Mouse (Mus musculus) forebrain, postnatal 0 days (tissue): ENCODE measurements around the gene Ifna16. TPM values are rescaled to one million over a fixed set of nuclear protein-coding genes. Genes with fewer than 3 reads are reported as not detected.

Experiments
- ATAC-seq: fragments of 200-750 bp; cut with Nextera tagmentation; 2 replicates; pipeline ENCODE4 v1.8.0; 2017; ENCODE audit warnings: mild to moderate bottlenecking, moderate library complexity
- DNase-seq: peaks from one replicate; pipeline ENCODE4 v3.0.0-alpha.2; 2015
- H3K27ac ChIP-seq: fragments of 300-500 bp; sonication (generic); 2 replicates; pipeline ENCODE4 v1.5.1; 2014; ENCODE audit warnings: low read depth, mild to moderate bottlenecking, antibody characterized with exemption, low read length, moderate library complexity, mixed read lengths
- H3K27me3 ChIP-seq: fragments of 300-500 bp; sonication (generic); 2 replicates; pipeline ENCODE4 v1.6.1; 2014; ENCODE audit warnings: mild to moderate bottlenecking, low read length, mixed read lengths; ENCODE audit not compliant: insufficient read depth
- H3K36me3 ChIP-seq: fragments of 300-500 bp; sonication (generic); 2 replicates; pipeline ENCODE4 v1.6.1; 2014; ENCODE audit warnings: mild to moderate bottlenecking, moderate library complexity; ENCODE audit not compliant: insufficient read depth
- H3K4me1 ChIP-seq: fragments of 300-500 bp; sonication (generic); 2 replicates; pipeline ENCODE4 v1.6.1; 2014; ENCODE audit warnings: antibody characterized with exemption; ENCODE audit not compliant: insufficient read depth
- H3K4me2 ChIP-seq: fragments of 300-500 bp; sonication (generic); 2 replicates; pipeline ENCODE4 v1.6.1; 2014; ENCODE audit warnings: low read depth, mild to moderate bottlenecking, moderate library complexity
- H3K4me3 ChIP-seq: fragments of 300-500 bp; sonication (generic); 2 replicates; pipeline ENCODE4 v1.5.1; 2014; ENCODE audit warnings: low read depth, low read length, mixed read lengths
- H3K9ac ChIP-seq: fragments of 300-500 bp; sonication (generic); 2 replicates; pipeline ENCODE4 v1.6.1; 2014; ENCODE audit warnings: mild to moderate bottlenecking
- H3K9me3 ChIP-seq: fragments of 300-500 bp; sonication (generic); 2 replicates; pipeline ENCODE4 v1.6.1; 2016; ENCODE audit warnings: low read length
- CTCF ChIP-seq: sonication (generic); IDR thresholded peaks from 2 replicates; pipeline ENCODE4 v1.5.1; 2016; ENCODE audit warnings: antibody characterized with exemption, control low read depth, low read depth
- WGBS: fragments of 180-500 bp; shearing (Covaris S2); extraction: QIAGEN DNeasy Blood & Tissue Kit; methylation state at CpG from one replicate; pipeline ENCODE4 v1.1.7; 2014; 5-methylcytosine and 5-hydroxymethylcytosine counted together
- polyA plus RNA-seq: library from polyadenylated mRNA; unstranded; fragments of >200 nt; fragmentation: Nextera tagmentation; extraction: Ambion mirVana; gene quantifications from 2 replicates; pipeline ENCODE4 v1.2.1, GENCODE M21; 2015
- total RNA-seq: library from RNA; depleted of rRNA; stranded (reverse); fragments of >200 nt; gene quantifications from 2 replicates; pipeline ENCODE4 v1.2.3, GENCODE M21; 2014

The Ifna16 gene
- total and polyA plus RNA-seq, 2 experiments from 2014 or later = not detected

- Histone ChIP-seq H3K4me3 (no peak overlapping the region), H3K9ac (no peak overlapping the region), H3K4me1 (no peaks in the 10 kb centered on the region), H3K27me3 (no peaks in the 10 kb centered on the region), H3K4me2 (no peak overlapping the region), H3K9me3 (no peaks in the 10 kb centered on the region), H3K27ac (no peak overlapping the region), H3K36me3 (0 out of 2 replicates have a peak, but pooled peaks cover 3% of the 10 kb centered on the region)
- ATAC-seq (no peak), DNase-seq (no peak)
- 88% methylated on average over 1 of the region's 1 CpGs for WGBS
- TF ChIP-seq CTCF = no peak
Measured at GRCm38 (mm10) chr4:88707128-88707826, 30.6 kb upstream of the Ifna16 start.

- 0 out of 2 replicates have a peak, but pooled peaks cover 3% of the 10 kb centered on the region for H3K36me3 ChIP-seq
- no peaks in the 10 kb centered on the region for H3K9me3 ChIP-seq
- DNase-seq = no peak
- H3K4me1 ChIP-seq = no peaks in the 10 kb centered on the region
- no peak overlapping the region for H3K27ac ChIP-seq
- TF ChIP-seq CTCF = no peak
- no peak overlapping the region for H3K4me2 ChIP-seq
- no peak for ATAC-seq
- 49% methylated on average over 3 of the region's 3 CpGs for WGBS
- H3K4me3 ChIP-seq = no peak overlapping the region
- no peaks in the 10 kb centered on the region for H3K27me3 ChIP-seq
- no peak overlapping the region for H3K9ac ChIP-seq
Measured at GRCm38 (mm10) chr4:88705924-88706323, 29.2 kb upstream of the Ifna16 start.

- DNase-seq (no peak), ATAC-seq (no peak)
- no peak overlapping the region for H3K27ac ChIP-seq
- TF ChIP-seq CTCF = no peak
- no peak overlapping the region for H3K4me3 ChIP-seq
- no peak overlapping the region for H3K9ac ChIP-seq
- 89% methylated on average over 1 of the region's 1 CpGs for WGBS
- no peaks in the 10 kb centered on the region for H3K9me3 ChIP-seq
- no peaks in the 10 kb centered on the region for H3K27me3 ChIP-seq
- H3K4me1 ChIP-seq = no peaks in the 10 kb centered on the region
- H3K4me2 ChIP-seq = no peak overlapping the region
- no peaks in the 10 kb centered on the region for H3K36me3 ChIP-seq
Measured at GRCm38 (mm10) chr4:88699301-88699700, 22.6 kb upstream of the Ifna16 start.

DNA sequence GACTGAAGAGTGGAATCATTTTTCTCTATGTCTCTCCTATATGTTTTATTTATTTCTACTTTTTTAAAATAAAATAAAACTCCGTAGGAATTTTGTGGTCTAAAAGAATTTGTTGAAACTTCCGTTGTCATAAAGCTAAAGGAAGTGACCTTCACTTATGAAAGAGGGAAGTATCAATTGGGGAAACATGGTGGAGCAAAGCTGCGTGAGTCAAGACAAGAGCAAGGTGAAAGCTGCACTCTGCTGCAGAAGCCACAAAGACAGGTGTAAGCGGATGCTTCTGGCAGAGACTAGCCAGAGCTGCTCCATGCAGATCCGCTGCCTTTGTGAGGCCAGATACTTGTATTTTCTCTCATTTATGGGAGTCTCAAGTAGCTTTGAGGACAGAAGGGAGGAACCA, 22.1 kb upstream of the Ifna16 start:
- Histone ChIP-seq H3K4me2 (no peak overlapping the region), H3K36me3 (no peaks in the 10 kb centered on the region), H3K9ac (no peak overlapping the region), H3K27me3 (no peaks in the 10 kb centered on the region), H3K27ac (no peak overlapping the region), H3K4me3 (no peak overlapping the region), H3K9me3 (no peaks in the 10 kb centered on the region), H3K4me1 (no peaks in the 10 kb centered on the region)
- no peak for ATAC-seq
- no peak for DNase-seq
- no peak for TF ChIP-seq CTCF
- WGBS = 86% methylated on average over 5 of the region's 5 CpGs

GRCm38 (mm10) chr4:88697753-88698152, 21.0 kb upstream of the Ifna16 start:
- DNase-seq (no peak), ATAC-seq (no peak)
- Histone ChIP-seq H3K9me3 (no peaks in the 10 kb centered on the region), H3K4me1 (no peaks in the 10 kb centered on the region), H3K36me3 (no peaks in the 10 kb centered on the region), H3K27ac (no peak overlapping the region), H3K4me3 (no peak overlapping the region), H3K4me2 (no peak overlapping the region), H3K27me3 (no peaks in the 10 kb centered on the region), H3K9ac (no peak overlapping the region)
- TF ChIP-seq CTCF = no peak
- 86% methylated on average over 4 of the region's 4 CpGs for WGBS

- 64% methylated on average over 6 of the region's 6 CpGs for WGBS
Measured at GRCm38 (mm10) chr4:88697108-88697507, 20.4 kb upstream of the Ifna16 start.

GRCm38 (mm10) chr4:88696237-88696884, 19.6 kb upstream of the Ifna16 start:
- no peak overlapping the region for H3K9ac ChIP-seq
- ATAC-seq (peak; percentile 78), DNase-seq (peak; percentile 82)
- no peak overlapping the region for H3K27ac ChIP-seq
- no peaks in the 10 kb centered on the region for H3K27me3 ChIP-seq
- 27% methylated on average over 3 of the region's 3 CpGs for WGBS
- no peaks in the 10 kb centered on the region for H3K9me3 ChIP-seq
- H3K4me2 ChIP-seq = no peak overlapping the region
- no peaks in the 10 kb centered on the region for H3K36me3 ChIP-seq
- H3K4me3 ChIP-seq = no peak overlapping the region
- TF ChIP-seq CTCF = peak; percentile 98
- no peaks in the 10 kb centered on the region for H3K4me1 ChIP-seq

More at GRCm38 (mm10) chr4:88697108-88697507, 20.4 kb upstream of the Ifna16 start:
- no peak overlapping the region for H3K9ac ChIP-seq
- DNase-seq (no peak), ATAC-seq (no peak)
- H3K27me3 ChIP-seq = no peaks in the 10 kb centered on the region
- no peak overlapping the region for H3K27ac ChIP-seq
- H3K9me3 ChIP-seq = no peaks in the 10 kb centered on the region
- no peak overlapping the region for H3K4me3 ChIP-seq
- H3K4me1 ChIP-seq = no peaks in the 10 kb centered on the region
- no peaks in the 10 kb centered on the region for H3K36me3 ChIP-seq
- no peak overlapping the region for H3K4me2 ChIP-seq
- TF ChIP-seq CTCF = no peak
